Mouse (Mus musculus): ENCODE results near the gene Cerkl. TPM values are rescaled to one million over a fixed set of nuclear protein-coding genes. Genes with fewer than 3 reads are reported as not detected.

The Cerkl gene
- total RNA-seq (2021), result 1 to 10 TPM; 3.6 to 3.8 TPM
- long read RNA-seq, experiment 1, partial matches to known transcripts, result 1 of 7 reads
- long read RNA-seq, experiment 1, other reads (novel, unspliced or antisense), result 3 of 7 reads
- long read RNA-seq, experiment 2, partial matches to known transcripts, result 0 of 2 reads
- long read RNA-seq, experiment 2, other reads (novel, unspliced or antisense), result 2 of 2 reads

DNA sequence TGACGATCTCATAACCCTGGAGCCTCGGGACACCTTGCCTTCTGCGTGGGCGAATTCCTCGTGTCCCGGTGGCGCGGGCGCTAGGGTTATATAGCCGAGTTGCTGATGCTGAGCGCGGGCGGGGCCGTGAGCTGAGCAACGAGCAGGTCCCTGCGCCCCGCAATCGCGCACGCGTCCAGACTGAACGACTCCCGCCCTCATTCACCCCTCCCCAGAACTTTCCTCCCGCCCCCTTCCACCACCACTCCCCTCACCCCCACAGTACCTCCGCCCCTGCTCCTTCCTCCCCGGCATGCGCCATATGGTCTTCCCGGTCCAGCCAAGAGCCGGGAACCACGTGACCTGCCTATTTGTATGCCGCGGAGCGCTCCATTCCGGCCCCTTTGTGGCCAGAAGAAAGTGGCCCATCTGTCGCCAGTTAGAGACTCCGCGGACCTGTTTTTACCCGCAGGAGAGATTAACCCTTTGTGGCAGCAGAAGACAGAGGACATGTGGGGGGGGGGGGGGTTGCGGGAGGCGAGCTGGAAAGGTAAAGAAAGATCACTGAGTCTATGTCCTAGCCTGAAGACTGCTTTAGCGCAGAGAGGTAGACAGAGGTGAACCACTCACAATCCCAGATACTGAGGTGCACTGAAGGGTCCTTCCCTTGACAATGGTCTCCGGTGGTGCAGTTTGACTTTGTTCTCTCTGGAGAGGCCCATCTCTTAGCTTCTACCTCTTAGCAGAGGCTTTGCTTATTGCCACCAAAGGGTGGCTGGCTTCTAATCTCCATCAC is at the start of gene Cerkl, which contains the start of gene Neurod1:
Gene Cerkl (minus strand): TSS at position 211 of the 775 bp plus-strand sequence.
Gene Neurod1 (minus strand): TSS at position 177 of the 775 bp plus-strand sequence.
- DNase-seq (ENCODE audit: low spot score in 2 of 2), result peak; percentile 68 to 72

DNA sequence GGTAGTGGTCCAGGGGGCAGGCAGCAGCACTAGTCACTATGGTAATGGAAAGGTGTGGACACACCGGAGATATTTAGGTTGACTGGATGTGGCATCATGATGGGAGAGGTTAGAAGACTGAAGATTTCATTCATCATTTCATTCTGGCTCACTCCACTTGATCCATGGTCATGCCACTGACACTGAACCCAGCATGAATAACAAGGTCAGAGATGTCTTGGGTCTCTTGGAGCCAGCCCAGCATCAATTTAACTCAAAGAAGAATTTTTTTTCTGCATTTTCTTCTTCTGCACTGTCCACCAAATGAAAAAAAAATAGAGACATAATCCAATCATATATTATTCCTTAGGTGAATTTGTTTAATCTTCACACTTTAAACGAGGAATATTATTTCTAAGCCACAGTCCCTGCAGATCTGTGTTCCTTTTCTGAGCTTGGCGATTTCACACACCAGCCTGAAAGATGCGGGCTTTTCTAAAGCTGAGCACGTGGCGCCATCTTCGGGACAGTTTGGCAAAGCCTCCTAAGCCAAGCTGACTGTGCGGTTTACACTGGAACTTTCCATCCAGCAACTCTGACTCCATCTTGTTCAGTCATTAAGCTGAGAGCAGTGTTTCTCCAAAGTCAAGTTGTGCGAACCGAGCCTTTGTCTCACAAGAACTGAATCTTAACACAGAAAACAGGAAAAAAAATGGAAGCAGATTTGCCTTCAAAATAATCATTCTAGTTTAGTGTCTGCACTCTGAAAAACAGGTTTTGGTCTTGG is 42.6 kb upstream of the Cerkl start:
- peak; percentile 76 to 83 for DNase-seq (ENCODE audit: low spot score in 2 of 2)

DNA sequence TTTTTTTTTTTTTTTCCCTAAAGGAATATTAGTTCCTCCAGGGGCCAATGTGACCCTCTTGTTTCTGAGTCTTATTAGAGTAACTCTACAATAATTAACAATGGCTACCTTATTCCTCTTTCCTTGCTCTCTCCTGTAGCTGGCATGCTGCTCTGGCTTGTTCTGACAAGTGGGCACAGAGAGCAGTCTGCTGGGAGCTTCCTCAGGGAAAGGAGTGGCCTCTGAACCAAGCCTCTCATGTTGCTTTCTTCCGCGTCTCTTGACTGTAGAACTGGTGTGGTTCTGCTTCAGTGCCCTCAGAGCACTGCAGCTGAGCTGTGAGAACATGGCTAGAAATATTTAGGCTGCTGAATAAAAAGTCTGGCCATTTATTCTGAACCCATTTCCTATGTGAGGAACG is 28.5 kb upstream of the Cerkl start:
- DNase-seq (ENCODE audit: low spot score in 2 of 2), result no peak

DNA sequence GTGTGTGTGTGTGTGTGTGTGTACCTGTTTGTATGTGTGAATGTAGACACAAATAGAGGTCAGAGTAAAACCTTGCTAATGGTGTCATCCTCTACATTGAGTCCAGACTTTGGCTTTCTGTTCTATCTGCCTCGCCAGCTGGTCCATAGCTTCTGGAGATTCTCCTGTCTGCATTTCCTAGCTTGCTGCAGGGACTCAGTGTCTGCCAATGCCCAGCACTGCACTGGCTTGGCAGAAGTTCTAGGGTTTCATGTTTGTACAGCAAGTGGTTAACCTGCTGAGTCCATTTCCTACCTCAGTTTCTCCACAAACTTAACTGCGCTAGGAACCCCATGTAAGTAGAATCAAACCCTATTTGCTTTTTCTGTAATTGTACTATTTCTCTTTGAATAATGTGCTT is 25.9 kb upstream of the Cerkl start:
- DNase-seq (ENCODE audit: low spot score in 2 of 2), result no peak

DNA sequence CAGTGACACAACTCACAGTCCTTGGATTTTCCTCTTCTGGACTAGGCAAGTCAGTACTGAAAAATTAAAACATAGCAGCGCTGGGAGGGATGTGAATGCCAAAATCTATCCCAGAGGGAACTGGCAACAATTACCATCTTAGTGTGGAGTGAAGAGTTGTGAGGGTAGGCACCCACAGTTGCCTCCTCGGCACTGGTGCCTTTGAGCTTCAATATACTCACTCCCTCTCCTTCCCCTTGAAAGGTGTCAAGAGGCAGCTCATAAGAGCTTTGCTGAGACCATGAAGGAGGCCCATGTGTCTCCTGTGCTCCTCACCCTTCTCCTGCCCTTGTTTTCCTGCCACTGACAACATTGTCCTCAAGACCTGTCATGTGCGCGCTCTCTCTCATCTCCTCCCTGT is 5.8 kb upstream of the Cerkl start:
- no peak for DNase-seq (ENCODE audit: low spot score in 2 of 2)

DNA sequence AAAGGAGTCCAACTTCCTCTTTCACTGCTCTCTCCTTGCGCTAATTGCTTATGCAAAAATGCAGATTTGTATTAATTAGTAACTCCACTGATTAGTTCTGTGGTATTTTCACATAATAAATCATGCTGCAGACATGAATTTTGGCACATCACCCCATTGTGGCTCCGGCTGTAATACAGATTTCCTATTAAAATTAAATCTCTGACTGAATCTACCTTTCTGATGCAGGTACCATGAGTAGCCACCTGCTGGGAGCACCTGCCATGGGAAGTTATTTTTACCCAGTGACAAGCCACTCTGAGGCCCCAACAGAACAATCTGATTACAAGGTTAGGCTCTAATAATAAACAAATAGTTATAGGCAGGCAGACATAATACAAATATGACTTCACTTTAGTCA is 5.3 kb upstream of the Cerkl start:
- DNase-seq (ENCODE audit: low spot score in 2 of 2), result no peak

DNA sequence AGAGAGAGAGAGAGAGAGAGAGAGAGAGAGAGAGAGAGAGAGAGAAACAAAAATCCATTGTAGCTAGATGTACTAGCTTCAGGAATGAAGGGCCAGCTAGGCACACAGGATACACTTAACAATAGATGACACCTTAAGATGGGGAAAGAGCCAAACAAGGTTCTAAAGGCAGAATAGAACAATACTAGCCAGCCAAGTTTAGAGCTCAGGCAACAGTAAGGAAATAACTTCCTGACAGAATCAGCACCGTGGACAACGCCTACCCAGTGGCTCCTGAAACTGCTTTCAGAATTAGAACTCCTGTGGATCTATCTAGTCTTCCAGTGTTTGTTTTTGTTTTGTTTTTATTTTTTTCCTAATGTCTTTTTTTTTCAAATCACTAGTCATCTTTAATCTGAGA is 4.0 kb upstream of the Cerkl start:
- no peak for DNase-seq (ENCODE audit: low spot score in 2 of 2)

DNA sequence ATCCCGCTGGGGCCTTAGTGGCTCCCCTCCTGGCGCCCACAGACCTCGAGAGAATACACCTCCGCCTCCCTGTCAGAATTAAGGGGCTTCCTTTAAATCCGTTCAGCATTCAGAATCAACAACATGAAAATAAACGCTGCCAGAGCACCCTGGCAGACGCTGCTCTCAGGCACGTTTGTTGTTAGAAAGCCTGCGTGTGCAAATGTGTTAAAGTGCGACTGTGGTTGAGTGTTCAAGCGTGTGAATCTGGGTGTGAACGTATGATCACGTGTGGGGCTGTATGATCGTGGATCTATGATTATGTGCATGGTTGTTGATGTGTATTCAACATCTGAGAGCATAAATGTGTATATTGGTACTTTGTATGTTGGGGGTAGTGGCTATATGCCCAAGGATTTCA is 3.5 kb upstream of the Cerkl start:
- no peak for DNase-seq (ENCODE audit: low spot score in 2 of 2)

DNA sequence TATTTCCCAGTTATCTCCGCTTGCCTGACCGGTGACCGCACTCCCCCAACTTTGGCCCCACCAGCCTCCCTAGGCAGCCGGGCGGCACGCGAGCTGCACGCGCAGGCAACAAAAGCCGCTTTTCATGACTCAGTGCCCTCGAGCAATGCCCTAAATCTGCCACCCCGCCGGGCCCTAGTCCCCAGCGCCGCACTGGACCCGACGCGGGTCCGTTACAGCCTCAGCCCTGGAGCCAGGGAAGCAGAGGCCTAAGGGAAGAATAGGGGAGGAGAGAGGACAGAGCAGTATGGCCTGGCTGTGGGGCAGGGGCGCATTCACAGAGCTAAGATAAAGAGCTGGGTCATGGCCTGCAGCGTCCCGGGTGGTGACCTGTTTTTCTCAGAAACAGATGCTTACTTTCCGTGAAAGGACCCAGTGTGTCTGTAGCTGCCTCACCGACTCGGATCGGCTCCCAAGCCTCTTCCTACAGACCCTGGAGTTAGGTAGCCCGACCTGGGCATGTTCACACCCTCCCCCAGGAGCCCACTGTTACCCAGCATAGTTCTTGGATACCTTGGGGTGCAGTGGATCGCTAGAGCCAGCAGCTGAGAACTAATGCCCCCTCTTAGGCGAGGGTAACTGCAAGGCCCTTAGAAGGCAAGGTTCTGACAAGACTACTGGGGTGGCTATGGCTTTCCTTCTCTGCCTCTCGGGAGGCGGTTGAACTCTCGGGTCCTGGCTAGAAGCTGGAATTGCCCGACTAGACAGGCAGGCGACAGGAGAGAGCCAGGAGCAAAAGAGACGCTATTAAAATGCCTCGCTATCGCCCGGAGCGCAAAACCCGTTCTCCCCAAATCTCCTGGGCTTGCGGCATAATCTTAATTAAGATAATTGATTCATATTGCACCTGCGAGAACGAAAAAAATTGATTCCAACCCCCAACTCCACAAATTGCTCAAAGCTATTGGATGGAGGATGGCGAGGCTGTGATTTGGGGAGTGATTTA is 2.8 kb upstream of the Cerkl start:
- DNase-seq (ENCODE audit: low spot score in 2 of 2), result no peak

DNA sequence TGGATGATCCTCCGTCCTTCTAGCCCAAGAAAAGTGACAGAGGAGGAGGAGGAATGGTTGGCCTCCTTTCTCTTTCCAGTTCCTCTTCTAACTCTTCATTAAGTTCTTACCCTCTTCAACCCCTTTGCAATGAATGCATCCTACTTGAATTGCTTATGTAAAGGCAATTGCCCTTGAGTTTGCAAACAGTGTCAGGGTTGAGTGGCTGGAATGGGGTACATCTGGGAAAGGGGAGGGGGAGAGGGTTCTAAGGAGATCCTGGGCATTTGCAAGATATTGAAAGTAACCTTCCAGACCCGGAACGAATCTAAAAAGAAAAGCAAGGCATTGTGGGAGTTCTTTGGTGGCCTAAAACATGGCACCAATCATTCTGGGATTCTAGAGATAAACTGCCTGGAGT is 1.3 kb upstream of the Cerkl start:
- DNase-seq (ENCODE audit: low spot score in 2 of 2), result no peak

DNA sequence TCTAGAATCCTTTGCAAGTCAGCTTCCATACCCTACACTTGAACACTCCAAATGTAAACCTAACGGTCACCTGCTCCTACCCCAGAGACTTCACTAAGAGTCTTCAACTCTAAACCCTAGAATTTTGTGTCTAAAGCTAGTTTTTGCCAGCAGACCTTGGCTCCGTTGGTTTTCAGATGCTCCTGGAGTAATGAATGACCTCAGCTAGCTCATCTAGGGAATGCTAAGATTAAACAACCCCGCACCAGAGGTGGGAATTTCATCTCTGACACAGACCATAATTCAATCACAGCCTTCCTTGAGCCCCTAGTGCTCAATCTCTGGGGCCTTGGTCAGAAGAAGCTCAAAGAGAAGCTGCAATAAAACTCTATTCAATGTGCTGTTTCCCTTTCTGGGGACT is 849 bp upstream of the Cerkl start:
- no peak for DNase-seq (ENCODE audit: low spot score in 2 of 2)

DNA sequence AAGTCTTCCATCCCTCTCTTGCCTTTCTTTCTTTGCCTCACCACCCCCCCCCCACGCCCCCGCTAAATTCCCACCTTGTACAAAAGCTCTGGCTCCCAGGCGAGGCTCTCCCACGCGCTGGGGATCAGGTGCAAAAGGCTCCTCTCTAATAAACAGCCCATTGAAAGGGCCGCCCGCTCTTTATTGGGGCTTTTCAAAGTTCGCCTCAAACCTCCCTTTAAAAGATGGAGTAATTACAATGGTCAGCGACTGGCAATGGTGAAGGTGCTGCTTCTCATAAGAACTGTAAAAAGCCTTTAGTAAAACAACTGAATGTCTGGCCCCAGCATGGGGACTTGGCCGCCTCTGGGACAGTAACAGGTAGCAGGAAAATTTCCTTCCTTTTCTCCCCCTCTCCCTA is 939 bp downstream of the Cerkl start:
- DNase-seq (ENCODE audit: low spot score in 2 of 2), result peak in 1 of 2 experiments; percentile 9

DNA sequence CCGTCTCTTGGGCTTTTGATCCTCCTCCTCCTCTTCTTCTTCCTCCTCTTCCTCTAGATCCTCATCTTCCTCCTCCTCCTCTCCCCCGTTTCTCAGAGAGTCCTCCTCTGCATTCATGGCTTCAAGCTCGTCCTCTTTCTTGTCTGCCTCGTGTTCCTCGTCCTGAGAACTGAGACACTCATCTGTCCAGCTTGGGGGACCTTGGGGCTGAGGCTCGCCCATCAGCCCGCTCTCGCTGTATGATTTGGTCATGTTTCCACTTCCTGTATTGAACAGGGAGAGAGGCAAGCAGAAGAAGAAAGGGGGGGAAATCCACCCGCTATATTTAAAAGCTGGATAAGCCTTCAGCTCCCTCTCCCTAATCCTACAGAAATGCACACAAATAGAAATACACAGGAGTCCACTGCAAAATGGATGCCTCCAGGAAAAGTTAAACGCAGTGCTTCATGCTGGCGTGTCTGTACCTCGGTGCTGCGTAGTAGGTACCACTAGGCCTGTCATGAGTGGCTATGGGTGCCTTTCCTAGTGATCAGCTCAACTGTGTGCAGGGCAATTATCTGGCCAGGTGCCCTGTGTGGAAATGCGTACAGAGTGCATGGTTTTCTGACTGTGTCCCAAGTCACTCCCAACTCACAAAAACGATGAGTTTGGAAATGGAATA is 1.7 kb downstream of the Cerkl start:
- peak; percentile 16 to 22 for DNase-seq (ENCODE audit: low spot score in 2 of 2)

DNA sequence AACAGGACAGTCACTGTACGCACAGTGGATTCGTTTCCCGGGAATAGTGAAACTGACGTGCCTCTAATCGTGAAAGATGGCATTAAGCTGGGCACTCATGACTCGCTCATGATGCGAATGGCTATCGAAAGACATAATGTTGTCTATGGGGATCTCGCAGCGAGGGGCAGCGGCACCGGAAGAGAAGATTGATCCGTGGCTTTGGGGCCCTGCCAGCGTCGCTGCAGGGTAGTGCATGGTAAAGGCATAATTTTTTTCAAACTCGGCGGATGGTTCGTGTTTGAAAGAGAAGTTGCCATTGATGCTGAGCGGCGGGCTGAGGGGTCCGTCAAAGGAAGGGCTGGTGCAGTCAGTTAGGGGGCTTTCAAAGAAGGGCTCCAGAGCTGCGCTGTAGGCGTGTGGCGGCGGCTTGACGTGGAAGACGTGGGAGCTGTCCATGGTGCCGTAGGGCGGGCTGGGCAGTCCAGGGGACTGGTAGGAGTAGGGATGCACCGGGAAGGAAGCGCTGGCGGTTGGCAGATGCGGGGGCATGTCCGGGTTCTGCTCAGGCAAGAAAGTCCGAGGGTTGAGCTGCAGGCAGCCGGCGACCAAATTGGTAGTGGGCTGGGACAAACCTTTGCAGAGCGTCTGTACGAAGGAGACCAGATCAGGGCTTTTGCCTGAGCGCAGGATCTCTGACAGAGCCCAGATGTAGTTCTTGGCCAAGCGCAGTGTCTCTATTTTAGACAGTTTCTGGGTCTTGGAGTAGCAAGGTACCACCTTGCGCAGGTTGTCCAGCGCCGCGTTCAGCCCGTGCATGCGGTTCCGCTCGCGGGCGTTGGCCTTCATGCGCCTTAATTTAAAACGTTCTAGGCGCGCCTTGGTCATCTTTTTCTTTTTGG is 2.4 kb downstream of the Cerkl start:
- peak; percentile 56 to 70 for DNase-seq (ENCODE audit: low spot score in 2 of 2)

DNA sequence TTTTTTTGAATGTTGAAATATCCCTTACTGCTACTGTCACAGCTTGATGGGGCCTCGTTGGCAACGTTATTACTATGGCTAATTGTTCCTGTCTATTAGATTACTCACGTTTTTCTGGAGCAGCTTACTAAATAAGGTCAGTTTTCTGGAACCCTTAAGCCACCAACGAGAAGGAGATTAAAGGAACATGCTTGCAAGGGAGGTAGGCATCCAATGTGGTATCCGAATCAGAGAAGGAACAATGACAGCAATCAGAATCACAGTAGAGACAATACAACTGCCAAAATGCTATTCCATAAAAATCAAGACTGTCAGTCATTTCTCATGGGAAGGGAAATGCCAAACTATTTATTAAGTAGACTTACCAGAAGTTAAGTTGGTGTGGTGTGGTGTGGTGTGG is 5.1 kb downstream of the Cerkl start:
- DNase-seq (ENCODE audit: low spot score in 2 of 2), result no peak

DNA sequence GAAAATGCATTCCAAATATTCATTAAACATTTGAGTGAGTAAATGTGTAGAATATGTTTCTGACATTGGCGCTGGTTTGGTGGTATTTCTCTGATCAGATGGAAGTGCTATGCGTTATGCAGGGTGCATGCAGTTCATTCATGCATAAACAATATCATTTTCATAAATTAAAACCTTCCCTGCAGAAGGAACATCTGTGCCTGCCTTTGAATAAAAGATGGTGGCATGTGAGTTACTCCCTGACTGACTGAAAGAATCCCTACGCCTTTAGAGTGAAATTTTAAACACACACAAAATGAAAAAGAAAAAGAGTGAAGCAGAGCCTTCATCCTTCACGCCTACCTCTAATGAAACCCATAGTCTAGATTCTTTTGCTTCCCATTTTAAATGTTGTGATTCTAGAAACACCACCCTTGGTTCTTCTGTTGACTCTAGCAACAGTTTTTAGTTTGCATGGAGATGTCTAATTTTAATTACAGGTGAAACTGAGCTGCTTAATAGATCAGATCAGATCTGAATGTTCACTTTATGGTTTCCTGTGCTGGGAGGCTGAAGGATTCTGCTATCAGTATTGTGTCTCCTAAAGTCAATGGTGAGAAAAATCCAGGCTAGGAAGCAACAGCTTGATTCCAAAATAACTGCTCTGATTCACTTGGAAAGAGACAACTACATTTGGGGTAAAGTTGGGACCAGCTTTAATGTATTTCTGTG is 5.7 kb downstream of the Cerkl start:
- no peak for DNase-seq (ENCODE audit: low spot score in 2 of 2)

DNA sequence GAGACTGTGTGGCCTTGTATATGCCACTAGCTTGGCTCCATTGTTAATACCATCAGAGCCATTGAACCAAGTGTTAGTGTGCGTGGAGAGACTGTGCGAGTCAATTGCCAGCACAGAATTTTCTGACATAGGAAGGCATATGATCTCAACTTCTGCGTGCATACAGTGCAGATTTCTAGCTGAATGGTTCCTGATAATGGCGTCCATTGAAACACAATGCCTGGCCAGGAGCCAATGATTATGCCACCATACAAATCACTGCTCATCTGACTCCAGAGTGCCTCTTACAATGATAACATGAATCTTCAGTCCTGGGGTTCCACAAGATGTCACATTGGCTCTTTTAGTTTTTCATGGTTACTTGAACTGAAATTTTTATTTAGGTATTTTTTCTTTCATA is 7.2 kb downstream of the Cerkl start:
- DNase-seq (ENCODE audit: low spot score in 2 of 2), result no peak

DNA sequence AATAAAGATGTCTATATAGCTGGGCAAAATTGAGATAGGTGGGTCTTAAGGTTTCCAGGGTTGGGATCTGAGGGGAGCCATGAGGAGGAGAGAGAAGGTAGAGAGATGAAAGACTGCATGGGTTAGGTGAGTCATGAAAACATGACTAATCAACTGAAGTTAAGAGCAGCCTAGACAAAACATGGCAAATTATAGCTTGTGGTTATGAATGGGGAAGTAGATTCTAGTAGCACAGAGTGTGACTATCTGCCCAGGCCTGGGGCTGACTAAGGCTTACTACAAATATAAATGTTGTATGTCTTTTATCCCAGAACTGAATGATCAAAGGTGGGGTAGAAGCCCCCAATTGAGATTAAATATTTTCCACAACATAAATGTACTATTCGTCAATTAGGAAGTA is 9.4 kb downstream of the Cerkl start:
- no peak for DNase-seq (ENCODE audit: low spot score in 2 of 2)
